Mouse (Mus musculus) liver, embryonic 14.5 days (tissue): ENCODE measurements around the gene Rad51c. TPM values are rescaled to one million over a fixed set of nuclear protein-coding genes. Genes with fewer than 3 reads are reported as not detected.

Experiments
- ATAC-seq: fragments of 200-750 bp; cut with Nextera tagmentation; 2 replicates; pipeline ENCODE4 v1.8.0; 2017; ENCODE audit warnings: moderate number of reproducible peaks, mild to moderate bottlenecking, moderate library complexity; ENCODE audit not compliant: insufficient read depth
- DNase-seq, 3 experiments: peaks; one replicate each; pipeline ENCODE4 v3.0.0-alpha.2; 2012 to 2013; ENCODE audit warnings: low read depth in 3 of 3, low spot score in 3 of 3
- H3K27ac ChIP-seq: fragments of 300-500 bp; sonication (generic); 2 replicates; pipeline ENCODE4 v1.5.1; 2014; ENCODE audit warnings: moderate library complexity, mild to moderate bottlenecking, control low read depth, inconsistent platforms
- H3K27me3 ChIP-seq: fragments of 300-500 bp; sonication (generic); 2 replicates; pipeline ENCODE4 v1.6.1; 2014; ENCODE audit warnings: mild to moderate bottlenecking, low read length, moderate library complexity; ENCODE audit not compliant: control insufficient read depth, insufficient read depth
- H3K36me3 ChIP-seq: fragments of 300-500 bp; sonication (generic); replicated peaks from 2 replicates; pipeline ENCODE4 v1.6.1; 2014; ENCODE audit warnings: low read depth; ENCODE audit not compliant: control insufficient read depth, insufficient read depth
- H3K4me1 ChIP-seq, 2 experiments: fragments of 200-500 bp in 1 of 2; fragments of 300-500 bp in 1 of 2; sonication (generic) in 1 of 2; replicated peaks; 2 replicates each; pipeline ENCODE4 v1.6.1; 2012 to 2014; ENCODE audit warnings: antibody characterized with exemption in 1 of 2, inconsistent platforms in 1 of 2, low read length in 1 of 2; ENCODE audit not compliant: control insufficient read depth in 2 of 2, insufficient read depth in 2 of 2
- H3K4me2 ChIP-seq: fragments of 300-500 bp; sonication (generic); 2 replicates; pipeline ENCODE4 v1.6.1; 2014; ENCODE audit warnings: low read depth, mild to moderate bottlenecking, control low read depth, moderate library complexity
- H3K4me3 ChIP-seq, 2 experiments: fragments of 200-500 bp in 1 of 2; fragments of 300-500 bp in 1 of 2; sonication (generic) in 1 of 2; 2 replicates each; pipeline ENCODE4 v1.5.1; 2012 to 2014; ENCODE audit warnings: low read depth in 2 of 2, low read length in 2 of 2, mild to moderate bottlenecking in 2 of 2, control low read depth in 1 of 2, inconsistent platforms in 1 of 2, moderate library complexity in 1 of 2; ENCODE audit not compliant: insufficient read depth in 1 of 2
- H3K9ac ChIP-seq: fragments of 300-500 bp; sonication (generic); replicated peaks from 2 replicates; pipeline ENCODE4 v1.6.1; 2014; ENCODE audit warnings: mild to moderate bottlenecking, control low read depth, moderate library complexity
- H3K9me3 ChIP-seq: fragments of 300-500 bp; sonication (generic); 2 replicates; pipeline ENCODE4 v1.6.1; 2016; ENCODE audit warnings: low read length, mixed read lengths; ENCODE audit not compliant: control insufficient read depth
- CTCF ChIP-seq: IDR thresholded peaks from 2 replicates; pipeline ENCODE4 v1.5.1; 2016; ENCODE audit warnings: antibody characterized with exemption, low read depth, control low read depth
- EP300 ChIP-seq: IDR thresholded peaks from 2 replicates; pipeline ENCODE4 v1.6.1; 2016; ENCODE audit warnings: antibody characterized with exemption, low read depth
- WGBS: fragments of 180-500 bp; shearing (Covaris S2); extraction: QIAGEN DNeasy Blood & Tissue Kit; methylation state at CpG from one replicate; pipeline ENCODE4 v1.1.7; 2014; ENCODE audit not compliant: insufficient replicate concordance; 5-methylcytosine and 5-hydroxymethylcytosine counted together
- polyA plus RNA-seq, 2 experiments: library from polyadenylated mRNA; depleted of rRNA in 1 of 2; stranded (reverse) in 1 of 2; unstranded in 1 of 2; fragments of >200 nt; fragmentation: Nextera tagmentation in 1 of 2; extraction: Ambion mirVana in 1 of 2; gene quantifications; 2 replicates each; pipeline versions ENCODE4 v1.2.1 to v1.2.3; 2012 to 2014

The Rad51c gene
- polyA plus RNA-seq, 2 experiments, result 4.0 to 4.4 TPM

- Histone ChIP-seq H3K27ac (no peak overlapping the region), H3K4me2 (no peak overlapping the region), H3K27me3 (no peaks in the 10 kb centered on the region), H3K9me3 (no peaks in the 10 kb centered on the region), H3K4me1 (peaks cover 2% of the 10 kb centered on the region in 2 experiments; a peak in 1 of 4 replicates), H3K36me3 (no peaks in the 10 kb centered on the region), H3K9ac (no peak overlapping the region), H3K4me3 (no peak overlapping the region)
- no peak for ATAC-seq
- no peak for TF ChIP-seq EP300
- peak; percentile 30; the same call in 1 of the 2 replicates for TF ChIP-seq CTCF
- DNase-seq, result no peak
- 81% methylated on average over 2 of the region's 2 CpGs for WGBS
Measured at GRCm38 (mm10) chr11:87398402-87398801, 6.4 kb downstream of the Rad51c start.

GRCm38 (mm10) chr11:87393855-87394254, 10.9 kb downstream of the Rad51c start:
- WGBS, result 36% methylated on average over 1 of the region's 1 CpGs
- Histone ChIP-seq H3K27ac (no peak overlapping the region), H3K27me3 (no peaks in the 10 kb centered on the region), H3K4me1 (no peaks in the 10 kb centered on the region), H3K9me3 (no peaks in the 10 kb centered on the region), H3K36me3 (no peaks in the 10 kb centered on the region), H3K4me3 (no peak overlapping the region), H3K9ac (no peak overlapping the region), H3K4me2 (no peak overlapping the region)
- TF ChIP-seq CTCF (peak; percentile 83), EP300 (no peak)
- DNase-seq (peak in 2 of 3 experiments; percentile 26 to 27), ATAC-seq (no peak)

DNA sequence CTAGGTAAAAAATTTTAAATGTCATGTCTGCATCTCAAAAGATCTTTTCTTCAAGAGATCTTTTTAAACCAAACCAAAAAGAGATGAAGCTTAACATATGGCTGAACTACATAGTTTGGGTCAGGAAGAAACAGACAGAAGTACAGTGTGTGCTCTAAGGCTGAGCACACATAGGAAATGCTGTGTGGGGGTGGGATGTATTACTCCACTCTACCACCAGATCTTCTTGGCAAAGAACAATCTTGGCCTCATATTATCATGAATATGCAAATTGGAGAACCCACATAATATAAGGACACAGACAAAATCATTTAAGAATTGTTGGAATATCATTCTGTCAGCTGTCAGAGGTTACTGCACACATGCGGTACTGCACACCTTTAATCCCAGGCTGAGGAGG, 19.1 kb downstream of the Rad51c start:
- WGBS, result 84% methylated on average over 1 of the region's 1 CpGs
- Histone ChIP-seq H3K36me3 (no peaks in the 10 kb centered on the region), H3K4me1 (no peaks in the 10 kb centered on the region), H3K27ac (no peak overlapping the region), H3K9me3 (no peaks in the 10 kb centered on the region), H3K27me3 (no peaks in the 10 kb centered on the region), H3K9ac (no peak overlapping the region), H3K4me3 (no peak overlapping the region), H3K4me2 (no peak overlapping the region)
- no peak for ATAC-seq
- no peak for DNase-seq
- no peak for TF ChIP-seq EP300
- no peak for TF ChIP-seq CTCF

DNA sequence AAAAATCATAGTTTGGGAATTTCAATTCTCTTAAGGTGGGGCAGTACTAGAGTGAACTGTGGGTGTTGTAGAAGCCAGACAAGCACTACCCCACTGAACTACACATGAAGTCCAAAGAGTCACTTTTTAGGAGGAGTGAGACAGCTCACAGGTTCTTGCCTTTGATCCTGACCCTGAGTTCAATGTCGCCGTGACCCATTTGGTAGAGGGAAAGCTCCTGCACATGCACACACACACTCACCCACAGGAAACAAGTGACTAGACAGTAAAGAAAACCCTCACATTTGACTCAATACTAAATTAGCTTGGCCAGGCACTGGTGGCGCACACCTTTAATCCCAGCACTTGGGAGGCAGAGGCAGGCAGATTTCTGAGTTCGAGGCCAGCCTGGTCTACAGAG, 20.2 kb downstream of the Rad51c start:
- Histone ChIP-seq H3K4me2 (no peak overlapping the region), H3K4me3 (no peak overlapping the region), H3K36me3 (no peaks in the 10 kb centered on the region), H3K9ac (no peak overlapping the region), H3K27ac (no peak overlapping the region), H3K9me3 (no peaks in the 10 kb centered on the region), H3K27me3 (no peaks in the 10 kb centered on the region), H3K4me1 (no peaks in the 10 kb centered on the region)
- TF ChIP-seq EP300, result no peak
- no peak for TF ChIP-seq CTCF
- ATAC-seq, result no peak
- 80% methylated on average over 4 of the region's 4 CpGs for WGBS
- no peak for DNase-seq

GRCm38 (mm10) chr11:87367865-87368580, 36.7 kb downstream of the Rad51c start:
- Histone ChIP-seq H3K4me1 (peaks cover 37 to 38% of the 10 kb centered on the region in 2 experiments), H3K27ac (peak overlapping the region; percentile 98), H3K36me3 (no peaks in the 10 kb centered on the region), H3K4me2 (peak overlapping the region; percentile 58), H3K9me3 (no peaks in the 10 kb centered on the region), H3K9ac (peak overlapping the region; percentile 62), H3K4me3 (no peak overlapping the region; a peak in 1 of 4 replicates), H3K27me3 (no peaks in the 10 kb centered on the region)
- WGBS, result 21% methylated on average over 9 of the region's 9 CpGs
- ATAC-seq (peak; percentile 100), DNase-seq (peak; percentile 90 to 93 (median 90))
- TF ChIP-seq CTCF (no peak), EP300 (peak; percentile 96)
